Mouse (Mus musculus) midbrain, postnatal 0 days (tissue): ENCODE measurements around the gene P2ry14. TPM values are rescaled to one million over a fixed set of nuclear protein-coding genes. Genes with fewer than 3 reads are reported as not detected.
"Not testable (repeated sequence)": the region's sequence is repeated elsewhere in the genome, so short reads cannot be mapped to it uniquely, and the experiment has no call there.

ENCODE experiments used
- ATAC-seq: fragments of 200-750 bp; cut with Nextera tagmentation; 2 replicates; pipeline ENCODE4 v1.8.0; 2017; ENCODE audit warnings: moderate number of reproducible peaks, mild to moderate bottlenecking, moderate TSS enrichment, moderate library complexity; ENCODE audit not compliant: low FRiP score
- DNase-seq: peaks from one replicate; pipeline ENCODE4 v3.0.0-alpha.2; 2015; ENCODE audit warnings: low spot score
- H3K27ac ChIP-seq: fragments of 300-500 bp; sonication (generic); 2 replicates; pipeline ENCODE4 v1.5.1; 2014; ENCODE audit warnings: low read depth, mild to moderate bottlenecking, low read length, mixed read lengths
- H3K27me3 ChIP-seq: fragments of 300-500 bp; sonication (generic); 2 replicates; pipeline ENCODE4 v1.6.1; 2014; ENCODE audit warnings: low read length, control low read depth, mixed read lengths; ENCODE audit not compliant: insufficient read depth
- H3K36me3 ChIP-seq: fragments of 300-500 bp; sonication (generic); 2 replicates; pipeline ENCODE4 v1.6.1; 2014; ENCODE audit warnings: low read length, control low read depth, mixed read lengths; ENCODE audit not compliant: insufficient read depth
- H3K4me1 ChIP-seq: fragments of 300-500 bp; sonication (generic); 2 replicates; pipeline ENCODE4 v1.6.1; 2014; ENCODE audit warnings: mild to moderate bottlenecking, control low read depth, antibody characterized with exemption, low read length, mixed read lengths; ENCODE audit not compliant: insufficient read depth
- H3K4me2 ChIP-seq: fragments of 300-500 bp; sonication (generic); 2 replicates; pipeline ENCODE4 v1.6.1; 2014; ENCODE audit warnings: low read depth, mild to moderate bottlenecking, low read length, mixed read lengths; ENCODE audit not compliant: poor library complexity, severe bottlenecking
- H3K4me3 ChIP-seq: fragments of 300-500 bp; sonication (generic); 2 replicates; pipeline ENCODE4 v1.5.1; 2014; ENCODE audit warnings: low read depth, mild to moderate bottlenecking, low read length, moderate library complexity
- H3K9ac ChIP-seq: fragments of 300-500 bp; sonication (generic); replicated peaks from 2 replicates; pipeline ENCODE4 v1.6.1; 2014; ENCODE audit warnings: mild to moderate bottlenecking, low read length, moderate library complexity, mixed read lengths; ENCODE audit not compliant: poor library complexity, severe bottlenecking
- H3K9me3 ChIP-seq: fragments of 300-500 bp; sonication (generic); 2 replicates; pipeline ENCODE4 v1.6.1; 2016; ENCODE audit warnings: low read length, control low read depth
- CTCF ChIP-seq: IDR thresholded peaks from 2 replicates; pipeline ENCODE4 v1.5.1; 2016; ENCODE audit warnings: antibody characterized with exemption, mild to moderate bottlenecking
- WGBS: fragments of 180-500 bp; shearing (Covaris S2); extraction: QIAGEN DNeasy Blood & Tissue Kit; methylation state at CpG from one replicate; pipeline ENCODE4 v1.1.7; 2014; 5-methylcytosine and 5-hydroxymethylcytosine counted together
- polyA plus RNA-seq: library from polyadenylated mRNA; unstranded; fragments of >200 nt; fragmentation: Nextera tagmentation; extraction: Ambion mirVana; gene quantifications from 2 replicates; pipeline ENCODE4 v1.2.1, GENCODE M21; 2015
- total RNA-seq: library from RNA; depleted of rRNA; stranded (reverse); fragments of >200 nt; gene quantifications from 2 replicates; pipeline ENCODE4 v1.2.3, GENCODE M21; 2014; rRNA removed

The P2ry14 gene
- total and polyA plus RNA-seq, 2 experiments from 2014 or later: 3.2 to 4.3 TPM

GRCm38 (mm10) chr3:59069071-59069470 is 84.3 kb downstream of the P2ry14 start:
- not testable (repeated sequence) for H3K27ac ChIP-seq
- 92% methylated on average over 1 of the region's 1 CpGs for WGBS
- peak; percentile 5 for DNase-seq

GRCm38 (mm10) chr3:59066558-59067294 is 86.7 kb downstream of the P2ry14 start:
- Histone ChIP-seq H3K4me3 (no peak overlapping the region), H3K27ac (no peak overlapping the region), H3K4me2 (no peak overlapping the region), H3K9me3 (no peaks in the 10 kb centered on the region), H3K9ac (no peak overlapping the region), H3K27me3 (no peaks in the 10 kb centered on the region), H3K36me3 (no peaks in the 10 kb centered on the region), H3K4me1 (no peaks in the 10 kb centered on the region)
- 73% methylated on average over 8 of the region's 8 CpGs for WGBS
- TF ChIP-seq CTCF: no peak
- no peak for DNase-seq
- ATAC-seq: no peak

More at GRCm38 (mm10) chr3:59069071-59069470, 84.3 kb downstream of the P2ry14 start:
- not testable (repeated sequence) for H3K4me3 ChIP-seq, H3K27me3 ChIP-seq, H3K9ac ChIP-seq, H3K4me1 ChIP-seq, ATAC-seq, H3K4me2 ChIP-seq, H3K9me3 ChIP-seq, H3K36me3 ChIP-seq
- TF ChIP-seq CTCF: peak; percentile 57

- Histone ChIP-seq H3K4me2 (no peak overlapping the region), H3K9me3 (no peaks in the 10 kb centered on the region), H3K4me3 (no peak overlapping the region), H3K27me3 (no peaks in the 10 kb centered on the region), H3K9ac (no peak overlapping the region), H3K4me1 (no peaks in the 10 kb centered on the region), H3K27ac (no peak overlapping the region), H3K36me3 (no peaks in the 10 kb centered on the region)
- WGBS: 84% methylated on average over 3 of the region's 3 CpGs
- TF ChIP-seq CTCF: no peak
- DNase-seq: no peak
- no peak for ATAC-seq
These were observed 87.5 kb downstream of the P2ry14 start for GRCm38 (mm10) chr3:59065937-59066336.

Other genes with a start within 250 kb of the P2ry14 start
- gene Med12l, start 147.8 kb downstream of the P2ry14 start, total RNA-seq: 23.0 and 25.8 TPM in 2 replicates
- gene Med12l, start 147.8 kb downstream of the P2ry14 start, polyA plus RNA-seq: 3.0 and 3.7 TPM in 2 replicates
- not detected in 2 replicates for gene Gpr171, start 51.8 kb downstream of the P2ry14 start, total RNA-seq
- gene Gpr171, start 51.8 kb downstream of the P2ry14 start, polyA plus RNA-seq: 0.43 and 0.74 TPM in 2 replicates
- gene Gpr87, start 41.5 kb upstream of the P2ry14 start, total RNA-seq: 1.5 TPM in 1 of 2 replicates, not detected in the other
- gene Gpr87, start 41.5 kb upstream of the P2ry14 start, polyA plus RNA-seq: 0.16 TPM in 1 of 2 replicates, not detected in the other
- gene P2ry13, start 57.3 kb upstream of the P2ry14 start, total RNA-seq: 2.2 and 2.6 TPM in 2 replicates
- gene P2ry13, start 57.3 kb upstream of the P2ry14 start, polyA plus RNA-seq: 1.8 and 1.9 TPM in 2 replicates
- gene P2ry12, start 109.3 kb upstream of the P2ry14 start, total RNA-seq: 13.9 and 15.6 TPM in 2 replicates
- gene P2ry12, start 109.3 kb upstream of the P2ry14 start, polyA plus RNA-seq: 9.9 and 11.1 TPM in 2 replicates
- gene Igsf10, start 190.8 kb upstream of the P2ry14 start, total RNA-seq: 6.5 and 7.8 TPM in 2 replicates
- gene Igsf10, start 190.8 kb upstream of the P2ry14 start, polyA plus RNA-seq: 3.6 and 4.1 TPM in 2 replicates